Mouse (Mus musculus) heart, adult 2 months (tissue): ENCODE data around the gene Zfp992.

Experiments
- CTCF ChIP-seq: fragments of 200-600 bp; IDR thresholded peaks from 2 replicates; pipeline ENCODE4 v1.8.1; 2022; ENCODE audit warnings: antibody characterized with exemption, mild to moderate bottlenecking, moderate library complexity
- POLR2A ChIP-seq: fragments of 200-500 bp; IDR thresholded peaks from 2 replicates; pipeline ENCODE4 v1.6.1; 2011; ENCODE audit warnings: mild to moderate bottlenecking, low read depth, low read length, control low read depth; ENCODE audit not compliant: insufficient read depth

DNA sequence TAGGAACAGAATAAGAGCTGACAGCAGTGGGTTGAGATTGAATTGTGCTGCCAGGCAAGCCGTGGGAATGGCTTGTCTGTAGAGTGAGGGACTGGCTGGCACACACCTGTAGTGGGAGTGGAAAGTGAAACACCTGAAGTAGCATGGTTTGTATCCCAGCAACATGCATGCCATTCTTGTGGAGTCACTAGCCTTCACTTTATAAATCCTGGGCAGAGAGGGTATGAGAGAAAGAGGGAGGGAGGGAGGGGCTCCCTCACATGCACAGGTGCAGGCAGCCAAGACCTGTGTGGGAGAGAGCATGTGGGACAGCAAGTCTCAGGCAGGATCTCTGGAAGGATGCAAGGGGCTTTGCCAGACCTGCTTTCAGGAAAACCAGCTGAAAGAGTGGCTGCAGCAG, 8.9 kb downstream of the Zfp992 start:
- TF ChIP-seq CTCF (no peak), POLR2A (no peak)
